In the genomic region with DNA sequence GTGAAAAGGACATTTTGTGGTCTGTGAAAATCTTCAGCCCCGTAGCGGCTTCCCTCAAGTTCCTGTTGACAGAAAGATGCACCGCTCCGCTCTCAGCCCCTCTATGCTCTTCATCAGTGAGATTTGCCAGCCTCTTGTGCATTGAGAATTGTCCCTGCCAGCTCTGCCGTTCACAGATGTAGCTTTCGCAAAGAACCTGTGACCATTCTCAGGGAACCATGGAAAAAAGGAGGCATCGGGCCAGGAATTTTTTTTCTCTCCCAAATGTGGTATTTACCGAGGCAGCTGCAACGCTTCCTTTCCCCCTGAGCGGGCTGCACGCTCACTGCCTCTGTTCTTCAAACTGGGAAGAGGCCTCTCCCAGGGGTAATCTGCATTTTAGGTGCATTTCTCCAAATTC, we compare ENCODE assay signal across 17 mouse cellular contexts.
DNase-seq lines count a peak whose midpoint lies in the region; ATAC-seq and TF ChIP-seq lines count a peak whose summit lies in the region.
"Had no signal": no experiment of that assay in that cellular context is flagged by ENCODE, and none has a peak within 500 bp of the region (broad histone marks: within the 10 kb centered on the region; RNA-seq: fewer than 3 reads in every experiment).

No protein-coding gene starts in this region.

- DNase-seq in limb, embryonic 14.5 days (ENCODE audit: low spot score): peak; percentile 59
- no peak for DNase-seq in limb, embryonic 10.5 days (ENCODE audit: low spot score)
- DNase-seq in hindbrain, postnatal 0 days (ENCODE audit: low spot score): peak; percentile 64
- peak; percentile 6 to 16 for DNase-seq in right cerebral cortex, adult 2 months (ENCODE audit: low spot score in 2 of 2)
- no peak for DNase-seq in spleen, postnatal 4 days (ENCODE audit: low spot score in 2 of 2)
- DNase-seq: cerebellum, postnatal 25 days; heart, adult 18-20 months; kidney, adult 18-20 months; liver, embryonic 13.5 days had no signal

- peaks cover 6% of the 10 kb centered on the region; the same call in 1 of the 2 replicates for H3K4me1 ChIP-seq in hindbrain, embryonic 13.5 days (replicated peaks)
- H3K4me1 ChIP-seq in hindbrain, embryonic 12.5 days: 0 out of 2 replicates have a peak, but pooled peaks cover 3% of the 10 kb centered on the region
- H3K4me1 ChIP-seq in limb, embryonic 14.5 days (ENCODE audit: control insufficient read depth, insufficient read depth, low read length): no peaks in the 10 kb centered on the region
- no peaks in the 10 kb centered on the region for H3K4me1 ChIP-seq in limb, embryonic 10.5 days
- H3K4me1 ChIP-seq in hindbrain, postnatal 0 days (ENCODE audit: insufficient read depth, low read length): no peaks in the 10 kb centered on the region
- H3K4me1 ChIP-seq: embryonic facial prominence, embryonic 12.5 days; forebrain, embryonic 12.5 days; liver, embryonic 13.5 days had no signal

- WGBS in hindbrain, embryonic 13.5 days: 57% methylated on average over 11 of the region's 11 CpGs
- WGBS in hindbrain, embryonic 12.5 days: 69% methylated on average over 11 of the region's 11 CpGs
- WGBS in limb, embryonic 14.5 days: 68% methylated on average over 11 of the region's 11 CpGs
- 92% methylated on average over 11 of the region's 11 CpGs for WGBS in limb, embryonic 10.5 days
- WGBS in hindbrain, postnatal 0 days: 39% methylated on average over 11 of the region's 11 CpGs

- no peaks in the 10 kb centered on the region for H3K36me3 ChIP-seq in hindbrain, embryonic 13.5 days
- no peaks in the 10 kb centered on the region for H3K36me3 ChIP-seq in hindbrain, embryonic 12.5 days
- no peaks in the 10 kb centered on the region for H3K36me3 ChIP-seq in limb, embryonic 14.5 days (ENCODE audit: control insufficient read depth, insufficient read depth, low read length)
- H3K36me3 ChIP-seq in limb, embryonic 10.5 days: no peaks in the 10 kb centered on the region
- H3K36me3 ChIP-seq in hindbrain, postnatal 0 days (ENCODE audit: insufficient read depth, low read length): no peaks in the 10 kb centered on the region
- H3K36me3 ChIP-seq: embryonic facial prominence, embryonic 12.5 days; forebrain, embryonic 12.5 days; liver, embryonic 13.5 days; midbrain, embryonic 13.5 days; neural tube, embryonic 13.5 days had no signal

- H3K27me3 ChIP-seq in hindbrain, embryonic 13.5 days: no peaks in the 10 kb centered on the region
- no peaks in the 10 kb centered on the region for H3K27me3 ChIP-seq in hindbrain, embryonic 12.5 days
- H3K27me3 ChIP-seq in limb, embryonic 14.5 days (ENCODE audit: control insufficient read depth, insufficient read depth, low read length): no peaks in the 10 kb centered on the region
- H3K27me3 ChIP-seq in limb, embryonic 10.5 days (ENCODE audit: low read depth, poor library complexity, severe bottlenecking): no peaks in the 10 kb centered on the region
- no peaks in the 10 kb centered on the region for H3K27me3 ChIP-seq in hindbrain, postnatal 0 days (ENCODE audit: insufficient read depth, low read length)
- H3K27me3 ChIP-seq: CH12.LX; embryonic facial prominence, embryonic 12.5 days; liver, embryonic 13.5 days; neural tube, embryonic 13.5 days had no signal

- no peak overlapping the region for H3K4me2 ChIP-seq in hindbrain, embryonic 13.5 days
- H3K4me2 ChIP-seq in hindbrain, embryonic 12.5 days (replicated peaks): no peak overlapping the region
- no peak overlapping the region for H3K4me2 ChIP-seq in limb, embryonic 14.5 days (replicated peaks; ENCODE audit: low read depth, low read length, severe bottlenecking)
- peak overlapping the region; percentile 11; the same call in 1 of the 2 replicates for H3K4me2 ChIP-seq in hindbrain, postnatal 0 days (ENCODE audit: low read depth, low read length)
- H3K4me2 ChIP-seq: embryonic facial prominence, embryonic 12.5 days; forebrain, embryonic 12.5 days; liver, embryonic 13.5 days; midbrain, embryonic 13.5 days; neural tube, embryonic 13.5 days had no signal

- no peak for TF ChIP-seq POLR2A in limb, embryonic 14.5 days (IDR thresholded peaks at IDR 0.05; ENCODE audit: borderline replicate concordance, extremely low read depth, insufficient read depth, insufficient read length)

- no peak overlapping the region for H3K9ac ChIP-seq in hindbrain, embryonic 13.5 days
- H3K9ac ChIP-seq in hindbrain, embryonic 12.5 days: no peak overlapping the region
- H3K9ac ChIP-seq in limb, embryonic 14.5 days (ENCODE audit: low read depth, low read length, severe bottlenecking): no peak overlapping the region
- no peak overlapping the region for H3K9ac ChIP-seq in hindbrain, postnatal 0 days (replicated peaks; ENCODE audit: low read length)
- H3K9ac ChIP-seq: embryonic facial prominence, embryonic 12.5 days; forebrain, embryonic 12.5 days; liver, embryonic 13.5 days; midbrain, embryonic 13.5 days; neural tube, embryonic 13.5 days had no signal

- peak overlapping the region; percentile 44; the same call in 1 of the 2 replicates for H3K27ac ChIP-seq in hindbrain, embryonic 13.5 days
- no peak overlapping the region for H3K27ac ChIP-seq in hindbrain, embryonic 12.5 days
- no peak overlapping the region for H3K27ac ChIP-seq in limb, embryonic 14.5 days (replicated peaks; ENCODE audit: low read depth, low read length)
- no peak overlapping the region for H3K27ac ChIP-seq in limb, embryonic 10.5 days
- H3K27ac ChIP-seq in hindbrain, postnatal 0 days: peak overlapping the region; percentile 28; the same call in 1 of the 2 replicates
- H3K27ac ChIP-seq: embryonic facial prominence, embryonic 12.5 days; forebrain, embryonic 12.5 days; liver, embryonic 13.5 days; midbrain, embryonic 13.5 days had no signal

- H3K4me3 ChIP-seq in hindbrain, embryonic 13.5 days: no peak overlapping the region
- H3K4me3 ChIP-seq in hindbrain, embryonic 12.5 days: no peak overlapping the region
- H3K4me3 ChIP-seq in limb, embryonic 14.5 days (replicated peaks; ENCODE audit: low read length): no peak overlapping the region
- H3K4me3 ChIP-seq in limb, embryonic 10.5 days: no peak overlapping the region
- no peak overlapping the region for H3K4me3 ChIP-seq in hindbrain, postnatal 0 days (ENCODE audit: low read length)
- H3K4me3 ChIP-seq: embryonic facial prominence, embryonic 12.5 days; forebrain, embryonic 12.5 days; liver, embryonic 13.5 days; midbrain, embryonic 13.5 days; neural tube, embryonic 13.5 days had no signal

- H3K9me3 ChIP-seq in hindbrain, embryonic 13.5 days: no peaks in the 10 kb centered on the region
- no peaks in the 10 kb centered on the region for H3K9me3 ChIP-seq in hindbrain, embryonic 12.5 days (replicated peaks)
- H3K9me3 ChIP-seq in limb, embryonic 14.5 days (ENCODE audit: control insufficient read depth, low read length): no peaks in the 10 kb centered on the region
- no peaks in the 10 kb centered on the region for H3K9me3 ChIP-seq in limb, embryonic 10.5 days (replicated peaks)
- no peaks in the 10 kb centered on the region for H3K9me3 ChIP-seq in hindbrain, postnatal 0 days (ENCODE audit: low read length)
- H3K9me3 ChIP-seq: embryonic facial prominence, embryonic 12.5 days; forebrain, embryonic 12.5 days; liver, embryonic 13.5 days; midbrain, embryonic 13.5 days; neural tube, embryonic 13.5 days had no signal

- TF ChIP-seq CTCF in hindbrain, postnatal 0 days (IDR thresholded peaks at IDR 0.05; ENCODE audit: low read depth): no peak

- ATAC-seq in hindbrain, embryonic 13.5 days (ENCODE audit: low FRiP score): no peak
- no peak for ATAC-seq in hindbrain, embryonic 12.5 days (ENCODE audit: low FRiP score)
- no peak for ATAC-seq in limb, embryonic 14.5 days (ENCODE audit: low FRiP score, low read depth)
- ATAC-seq in hindbrain, postnatal 0 days: peak; percentile 35; the same call in 1 of the 2 replicates
- ATAC-seq: midbrain, embryonic 13.5 days; Patski had no signal

Comparison
In these comparisons a context has a peak if more than half of its experiments do, and no peak if none do; other contexts are left out.
1. H3K27ac ChIP-seq: peak in hindbrain, embryonic 13.5 days (single experiment) and hindbrain, postnatal 0 days (single experiment); none in hindbrain, embryonic 12.5 days (single experiment), limb, embryonic 14.5 days (single experiment) and limb, embryonic 10.5 days (single experiment).
2. DNase-seq: peak in limb, embryonic 14.5 days (single experiment), hindbrain, postnatal 0 days (single experiment) and right cerebral cortex, adult 2 months (2 of 2); none in limb, embryonic 10.5 days (single experiment) and spleen, postnatal 4 days (0 of 2).